In the genomic region with DNA sequence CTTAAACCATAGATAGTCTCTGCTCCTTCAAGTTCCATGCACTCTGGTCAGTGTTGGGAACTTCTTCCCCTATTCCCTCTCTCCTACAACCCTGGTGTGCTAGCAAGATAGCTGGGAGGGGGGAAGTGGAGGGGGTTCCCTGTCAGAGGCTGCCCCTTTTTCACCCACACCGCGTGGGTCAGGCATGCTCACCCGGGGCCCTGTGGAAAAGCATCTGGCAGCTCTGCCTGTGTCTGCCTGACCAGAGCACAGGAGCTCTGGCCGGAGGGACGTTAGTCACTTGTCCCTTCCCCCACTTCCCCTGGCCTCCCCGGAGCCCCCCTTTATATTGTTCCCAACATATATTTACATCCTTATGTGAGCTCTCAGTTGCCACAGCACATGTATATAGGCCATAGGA, we compare ENCODE assay signal across 24 mouse cellular contexts.
"Had no signal": no experiment of that assay in that cellular context is flagged by ENCODE, and none has a peak within 500 bp of the region (broad histone marks: within the 10 kb centered on the region; RNA-seq: fewer than 3 reads in every experiment).

No protein-coding gene starts in this region.

- ATAC-seq: hindbrain, postnatal 0 days; intestine, embryonic 16.5 days; liver, embryonic 12.5 days had no signal

- DNase-seq: gastrocnemius, postnatal 36 days; heart, adult 11 months; heart, adult 2 months; heart, postnatal 14 days; heart, postnatal 36 days; kidney, adult 11 months; kidney, adult 2 months; kidney, adult 9 months; kidney, postnatal 14 days; kidney, postnatal 36 days; layer of hippocampus, adult 9-11 months; layer of hippocampus, postnatal 36 days; left cerebral cortex, postnatal 4 days had no signal

- H3K27me3 ChIP-seq: heart, embryonic 13.5 days; heart, embryonic 15.5 days; hindbrain, embryonic 15.5 days; kidney, embryonic 15.5 days; limb, embryonic 13.5 days; limb, embryonic 15.5 days; liver, embryonic 12.5 days had no signal

- H3K4me1 ChIP-seq: heart, embryonic 13.5 days; heart, embryonic 15.5 days; hindbrain, embryonic 15.5 days; kidney, embryonic 15.5 days; limb, embryonic 13.5 days; limb, embryonic 15.5 days; liver, embryonic 12.5 days had no signal

- H3K9ac ChIP-seq: heart, embryonic 13.5 days; heart, embryonic 15.5 days; hindbrain, embryonic 15.5 days; kidney, embryonic 15.5 days; limb, embryonic 13.5 days; limb, embryonic 15.5 days; liver, embryonic 12.5 days had no signal

- H3K27ac ChIP-seq: heart, adult 2 months; heart, embryonic 13.5 days; heart, embryonic 15.5 days; hindbrain, embryonic 15.5 days; hindbrain, postnatal 0 days; kidney, embryonic 15.5 days; kidney, postnatal 0 days; limb, embryonic 13.5 days; limb, embryonic 15.5 days; liver, embryonic 12.5 days had no signal

- H3K36me3 ChIP-seq: heart, embryonic 13.5 days; heart, embryonic 15.5 days; hindbrain, embryonic 15.5 days; kidney, embryonic 15.5 days; limb, embryonic 13.5 days; limb, embryonic 15.5 days; liver, embryonic 12.5 days had no signal

- H3K9me3 ChIP-seq: heart, embryonic 13.5 days; heart, embryonic 15.5 days; hindbrain, embryonic 15.5 days; kidney, embryonic 15.5 days; limb, embryonic 13.5 days; limb, embryonic 15.5 days; liver, embryonic 12.5 days had no signal

- H3K4me3 ChIP-seq: heart, adult 2 months; heart, embryonic 13.5 days; heart, embryonic 15.5 days; hindbrain, embryonic 15.5 days; kidney, embryonic 15.5 days; limb, embryonic 13.5 days; limb, embryonic 15.5 days; liver, embryonic 12.5 days had no signal

- H3K4me2 ChIP-seq: heart, embryonic 11.5 days; heart, embryonic 13.5 days; heart, embryonic 15.5 days; hindbrain, embryonic 15.5 days; kidney, embryonic 15.5 days; limb, embryonic 13.5 days; limb, embryonic 15.5 days; liver, embryonic 12.5 days had no signal
